Mouse (Mus musculus): ENCODE results near the gene Las1l. TPM values are rescaled to one million over a fixed set of nuclear protein-coding genes. Genes with fewer than 3 reads are reported as not detected.

Las1l gene
- 2.5 and 14.9 TPM in 2 replicates for polyA plus RNA-seq (2012; ENCODE audit: low replicate concordance)

GRCm38 (mm10) chrX:95956497-95957293 is at the start of gene Las1l:
Gene Las1l, minus strand, starts transcription at chrX:95956962.

Other genes with a start within 250 kb of the Las1l start
- gene Zc3h12b, start 245.3 kb downstream of the Las1l start, polyA plus RNA-seq (2012; ENCODE audit: low replicate concordance), result not detected in 2 replicates
- gene Msn, start 139.1 kb upstream of the Las1l start, polyA plus RNA-seq (2012; ENCODE audit: low replicate concordance), result 12.0 and 30.6 TPM in 2 replicates